Mouse (Mus musculus): ENCODE measurements around the gene Ptbp1.

Ptbp1 gene

GRCm38 (mm10) chr10:79860079-79860911 is 6.1 kb downstream of the Ptbp1 start:
- DNase-seq (ENCODE audit: low read depth, low spot score): no peak
- H3K36me3 ChIP-seq (ENCODE audit: control insufficient read depth, insufficient read depth, low read length, poor library complexity, severe bottlenecking): peaks cover 25% of the 10 kb centered on the region

GRCm38 (mm10) chr10:79861230-79862048 is 7.2 kb downstream of the Ptbp1 start:
- peaks cover 25% of the 10 kb centered on the region for H3K36me3 ChIP-seq (ENCODE audit: control insufficient read depth, insufficient read depth, low read length, poor library complexity, severe bottlenecking)
- H3K27me3 ChIP-seq (ENCODE audit: control insufficient read depth, insufficient read depth, low read length, poor library complexity, severe bottlenecking): no peaks in the 10 kb centered on the region
- DNase-seq (ENCODE audit: low read depth, low spot score): no peak

More at GRCm38 (mm10) chr10:79860079-79860911, 6.1 kb downstream of the Ptbp1 start:
- no peaks in the 10 kb centered on the region for H3K27me3 ChIP-seq (ENCODE audit: control insufficient read depth, insufficient read depth, low read length, poor library complexity, severe bottlenecking)

- Histone ChIP-seq H3K36me3 (ENCODE audit: control insufficient read depth, insufficient read depth, low read length, poor library complexity, severe bottlenecking) (peaks cover 25% of the 10 kb centered on the region), H3K27me3 (ENCODE audit: control insufficient read depth, insufficient read depth, low read length, poor library complexity, severe bottlenecking) (no peaks in the 10 kb centered on the region)
- no peak for DNase-seq (ENCODE audit: low read depth, low spot score)
Observed at GRCm38 (mm10) chr10:79862049-79862788, 8.0 kb downstream of the Ptbp1 start.

DNA sequence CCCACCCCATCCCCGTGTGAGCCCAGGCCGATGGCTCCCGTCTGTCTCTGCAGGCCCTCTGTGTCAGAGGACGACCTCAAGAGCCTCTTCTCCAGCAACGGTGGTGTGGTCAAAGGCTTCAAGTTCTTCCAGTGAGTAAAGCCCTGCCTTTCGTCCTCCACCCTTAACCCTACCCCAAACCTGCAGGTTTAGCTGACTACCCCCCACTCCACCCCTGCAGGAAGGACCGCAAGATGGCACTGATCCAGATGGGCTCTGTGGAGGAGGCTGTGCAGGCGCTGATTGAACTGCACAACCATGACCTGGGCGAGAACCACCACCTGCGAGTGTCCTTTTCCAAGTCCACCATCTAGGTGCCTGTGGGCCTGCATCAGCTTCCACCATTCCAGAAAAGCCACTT is 8.7 kb downstream of the Ptbp1 start:
- DNase-seq (ENCODE audit: low read depth, low spot score): no peak
- no peaks in the 10 kb centered on the region for H3K27me3 ChIP-seq (ENCODE audit: control insufficient read depth, insufficient read depth, low read length, poor library complexity, severe bottlenecking)

DNA sequence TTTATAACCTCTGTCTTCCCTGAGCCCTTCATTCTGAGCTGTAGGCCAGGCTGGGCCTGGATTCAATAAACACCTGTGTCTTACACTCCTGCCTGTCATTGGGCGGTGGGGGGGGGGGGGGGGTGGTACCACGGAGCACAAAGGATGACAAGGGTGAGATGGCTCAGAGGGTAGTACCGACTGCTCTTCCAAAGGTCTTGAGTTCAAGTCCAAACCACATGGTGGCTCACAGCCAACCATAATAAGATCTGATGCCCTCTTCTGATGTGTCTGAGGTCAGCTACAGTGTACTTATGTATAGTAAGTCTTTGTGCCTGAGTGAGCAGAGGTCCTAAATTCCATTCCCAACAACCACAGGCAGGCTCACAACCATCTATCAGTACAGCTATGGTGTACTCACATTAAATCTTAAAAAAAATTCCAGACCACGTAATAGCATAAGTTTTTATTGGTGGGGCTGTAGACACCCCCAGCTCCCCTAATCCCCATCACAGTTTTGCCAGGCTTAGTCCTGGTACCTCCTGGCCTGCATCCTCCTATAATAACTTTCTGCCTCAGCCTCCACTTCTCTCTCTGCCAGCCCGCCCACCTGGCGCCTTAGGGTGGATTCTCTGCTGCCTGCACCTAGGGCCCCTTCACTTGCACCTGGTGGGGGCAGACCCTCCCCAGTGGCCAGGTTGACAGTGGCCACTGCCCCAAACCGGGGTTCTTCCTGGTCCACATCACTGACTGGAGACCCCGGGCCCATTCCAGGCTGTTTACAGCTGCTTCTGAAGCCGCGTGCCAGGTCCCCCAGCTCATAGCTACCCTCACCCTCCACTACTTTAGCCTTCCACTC is 10.3 kb downstream of the Ptbp1 start:
- no peak for DNase-seq (ENCODE audit: low read depth, low spot score)

More for the DNA sequence above, 8.7 kb downstream of the Ptbp1 start:
- H3K36me3 ChIP-seq (ENCODE audit: control insufficient read depth, insufficient read depth, low read length, poor library complexity, severe bottlenecking): peaks cover 25% of the 10 kb centered on the region

GRCm38 (mm10) chr10:79865189-79865601 is 11.0 kb downstream of the Ptbp1 start:
- Histone ChIP-seq H3K27me3 (ENCODE audit: control insufficient read depth, insufficient read depth, low read length, poor library complexity, severe bottlenecking) (no peaks in the 10 kb centered on the region), H3K36me3 (ENCODE audit: control insufficient read depth, insufficient read depth, low read length, poor library complexity, severe bottlenecking) (peaks cover 14% of the 10 kb centered on the region)
- no peak for DNase-seq (ENCODE audit: low read depth, low spot score)

More for the DNA sequence above, 10.3 kb downstream of the Ptbp1 start:
- Histone ChIP-seq H3K36me3 (ENCODE audit: control insufficient read depth, insufficient read depth, low read length, poor library complexity, severe bottlenecking) (peaks cover 19% of the 10 kb centered on the region), H3K27me3 (ENCODE audit: control insufficient read depth, insufficient read depth, low read length, poor library complexity, severe bottlenecking) (no peaks in the 10 kb centered on the region)

DNA sequence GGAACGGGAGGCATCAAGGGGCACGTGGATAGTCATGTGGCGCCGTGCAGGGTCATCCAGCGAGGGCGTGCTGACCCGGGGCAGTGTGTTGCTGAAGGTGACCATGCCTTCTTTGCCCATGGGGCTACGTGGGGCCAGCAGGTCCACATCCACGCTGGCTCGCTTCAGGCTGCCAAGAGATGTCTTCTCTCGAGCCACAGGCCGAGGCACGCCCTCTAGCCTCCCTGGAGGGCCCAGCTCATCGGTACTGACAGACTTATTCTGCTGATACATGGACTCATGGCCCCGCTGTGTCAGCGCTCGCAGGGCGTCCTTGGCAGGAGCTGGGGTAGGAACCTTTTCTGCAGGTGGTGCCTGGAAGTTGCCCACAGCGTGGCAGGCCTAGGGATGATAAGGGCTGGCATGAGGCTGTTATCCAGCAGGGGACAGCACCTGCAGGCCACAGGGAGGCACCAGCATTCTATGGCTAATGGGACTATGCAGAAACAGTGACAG is 11.6 kb downstream of the Ptbp1 start:
- Histone ChIP-seq H3K36me3 (ENCODE audit: control insufficient read depth, insufficient read depth, low read length, poor library complexity, severe bottlenecking) (peaks cover 10% of the 10 kb centered on the region), H3K27me3 (ENCODE audit: control insufficient read depth, insufficient read depth, low read length, poor library complexity, severe bottlenecking) (no peaks in the 10 kb centered on the region)
- DNase-seq (ENCODE audit: low read depth, low spot score): no peak

- DNase-seq (ENCODE audit: low read depth, low spot score): no peak
- Histone ChIP-seq H3K36me3 (ENCODE audit: control insufficient read depth, insufficient read depth, low read length, poor library complexity, severe bottlenecking) (peaks cover 5% of the 10 kb centered on the region), H3K27me3 (ENCODE audit: control insufficient read depth, insufficient read depth, low read length, poor library complexity, severe bottlenecking) (no peaks in the 10 kb centered on the region)
Observed at GRCm38 (mm10) chr10:79866601-79867000, 12.4 kb downstream of the Ptbp1 start.

DNA sequence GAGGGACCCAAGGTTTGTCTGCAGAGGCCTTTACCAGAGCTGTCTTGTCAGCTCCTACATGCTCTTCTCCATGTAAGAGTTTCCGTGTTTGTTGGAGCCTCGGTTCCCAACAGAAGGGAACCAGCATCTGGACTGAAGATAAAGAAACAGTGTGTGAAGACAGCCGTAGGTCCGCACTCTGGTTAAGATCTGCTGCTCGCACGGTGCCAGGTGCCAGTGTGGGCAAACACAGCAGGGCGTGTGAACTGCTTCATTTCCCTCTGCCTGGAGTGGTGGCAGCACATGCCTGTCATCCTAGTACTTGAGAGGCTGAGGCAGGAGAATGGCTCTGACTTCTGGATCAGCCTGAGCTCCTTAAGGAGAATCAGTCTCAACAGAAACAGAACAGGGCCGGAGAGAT is 17.6 kb downstream of the Ptbp1 start:
- H3K27me3 ChIP-seq (ENCODE audit: control insufficient read depth, insufficient read depth, low read length, poor library complexity, severe bottlenecking): no peaks in the 10 kb centered on the region
- no peak for DNase-seq (ENCODE audit: low read depth, low spot score)
- no peaks in the 10 kb centered on the region for H3K36me3 ChIP-seq (ENCODE audit: control insufficient read depth, insufficient read depth, low read length, poor library complexity, severe bottlenecking)

- Histone ChIP-seq H3K36me3 (ENCODE audit: control insufficient read depth, insufficient read depth, low read length, poor library complexity, severe bottlenecking) (no peaks in the 10 kb centered on the region), H3K27me3 (ENCODE audit: control insufficient read depth, insufficient read depth, low read length, poor library complexity, severe bottlenecking) (no peaks in the 10 kb centered on the region)
- DNase-seq (ENCODE audit: low read depth, low spot score): no peak
Observed at GRCm38 (mm10) chr10:79872862-79873261, 18.6 kb downstream of the Ptbp1 start.

DNA sequence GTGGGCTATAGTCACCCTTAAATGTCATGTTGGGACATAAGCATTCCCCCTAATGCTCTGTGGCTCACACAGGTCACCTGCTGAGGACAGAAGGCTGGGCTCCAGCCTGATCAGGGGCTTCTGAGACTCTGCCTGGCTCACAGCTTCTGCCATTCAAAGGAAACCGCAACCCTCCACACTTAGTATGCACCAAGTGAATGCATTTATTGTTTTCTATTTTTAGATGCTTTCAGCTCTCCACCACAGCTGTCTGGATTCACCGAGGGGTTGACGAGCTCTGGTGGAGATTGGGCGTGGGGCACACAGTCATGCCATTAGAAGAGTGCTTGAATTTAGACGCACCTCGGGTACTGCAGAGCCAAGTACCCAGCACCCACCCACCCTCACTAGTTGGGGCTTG is 19.1 kb downstream of the Ptbp1 start:
- DNase-seq (ENCODE audit: low read depth, low spot score): no peak
- H3K27me3 ChIP-seq (ENCODE audit: control insufficient read depth, insufficient read depth, low read length, poor library complexity, severe bottlenecking): no peaks in the 10 kb centered on the region
- H3K36me3 ChIP-seq (ENCODE audit: control insufficient read depth, insufficient read depth, low read length, poor library complexity, severe bottlenecking): no peaks in the 10 kb centered on the region

GRCm38 (mm10) chr10:79873715-79874289 is 19.6 kb downstream of the Ptbp1 start:
- DNase-seq (ENCODE audit: low read depth, low spot score): no peak
- Histone ChIP-seq H3K27me3 (ENCODE audit: control insufficient read depth, insufficient read depth, low read length, poor library complexity, severe bottlenecking) (no peaks in the 10 kb centered on the region), H3K36me3 (ENCODE audit: control insufficient read depth, insufficient read depth, low read length, poor library complexity, severe bottlenecking) (no peaks in the 10 kb centered on the region)

DNA sequence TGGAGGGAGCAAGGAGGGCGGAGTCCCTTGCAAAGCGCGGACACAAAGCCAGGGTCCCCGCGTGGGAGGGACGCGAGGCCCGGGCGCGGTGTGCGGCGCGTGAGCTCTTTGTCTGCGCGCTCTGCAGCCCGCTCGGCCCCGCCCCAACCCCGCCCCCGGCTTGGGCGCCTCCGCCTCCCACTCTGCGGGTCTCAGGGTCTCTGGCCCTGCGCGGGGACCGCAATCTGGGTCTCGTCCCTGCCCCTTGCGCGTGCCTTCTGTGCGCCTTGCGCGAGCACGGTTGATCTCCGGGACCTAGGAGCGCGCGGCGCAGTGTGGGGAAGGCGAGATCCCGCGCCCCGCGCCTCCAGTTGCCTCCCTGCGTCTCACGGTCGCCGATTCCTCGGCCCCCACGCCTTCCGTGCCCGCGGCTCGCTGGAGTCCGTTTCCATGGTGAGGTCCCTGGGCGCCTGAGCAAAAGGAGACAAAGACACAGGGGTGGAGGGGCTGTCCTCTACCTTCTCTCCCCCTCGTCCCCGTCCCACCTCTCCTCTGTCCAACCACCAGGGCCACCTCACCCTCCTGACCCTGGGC is 20.1 kb downstream of the Ptbp1 start, which contains the start of the genes Prtn3 and Plppr3:
Gene Prtn3, plus strand, starts transcription at position 187 of the 573 bp plus-strand sequence.
Gene Plppr3, minus strand, starts transcription at position 345 of the 573 bp plus-strand sequence.
- Histone ChIP-seq H3K27me3 (ENCODE audit: control insufficient read depth, insufficient read depth, low read length, poor library complexity, severe bottlenecking) (no peaks in the 10 kb centered on the region), H3K36me3 (ENCODE audit: control insufficient read depth, insufficient read depth, low read length, poor library complexity, severe bottlenecking) (no peaks in the 10 kb centered on the region)
- peak; percentile 45 for DNase-seq (ENCODE audit: low read depth, low spot score)

Data from splenic B cell, adult 2 months (primary cell).